Mouse (Mus musculus): Measurements from ENCODE around the gene Tmem202. TPM values are rescaled to one million over a fixed set of nuclear protein-coding genes. Genes with fewer than 3 reads are reported as not detected.

The Tmem202 gene
- total RNA-seq (2015) (0.75 and 1.4 TPM in 2 replicates), total RNA-seq (2017) (0.41 and 0.59 TPM in 2 replicates)

- ATAC-seq (ENCODE audit: poor library complexity, severe bottlenecking) = peak; percentile 58
Measured at GRCm38 (mm10) chr9:59539441-59540137, at the start of gene Tmem202, which contains the start of gene Hexa. Tmem202 (minus strand) TSS chr9:59539847. Hexa (plus strand) TSS chr9:59539540.

- no peak for ATAC-seq (ENCODE audit: poor library complexity, severe bottlenecking)
Measured at GRCm38 (mm10) chr9:59588710-59589671, 49.3 kb upstream of the Tmem202 start.

- no peak for ATAC-seq (ENCODE audit: poor library complexity, severe bottlenecking)
Measured at GRCm38 (mm10) chr9:59588252-59588651, 48.6 kb upstream of the Tmem202 start.

GRCm38 (mm10) chr9:59584871-59585308 lies 45.2 kb upstream of the Tmem202 start:
- ATAC-seq (ENCODE audit: poor library complexity, severe bottlenecking) = peak; percentile 93

GRCm38 (mm10) chr9:59578505-59578867 lies 38.8 kb upstream of the Tmem202 start:
- no peak for ATAC-seq (ENCODE audit: poor library complexity, severe bottlenecking)

- ATAC-seq (ENCODE audit: poor library complexity, severe bottlenecking) = peak; percentile 91
Measured at GRCm38 (mm10) chr9:59577844-59578504, 38.3 kb upstream of the Tmem202 start, which contains the start of gene Celf6. Celf6 (plus strand) TSS chr9:59577917.

- ATAC-seq (ENCODE audit: poor library complexity, severe bottlenecking) = no peak
Measured at GRCm38 (mm10) chr9:59577401-59577800, 37.8 kb upstream of the Tmem202 start.

- ATAC-seq (ENCODE audit: poor library complexity, severe bottlenecking) = no peak
Measured at GRCm38 (mm10) chr9:59571852-59572251, 32.2 kb upstream of the Tmem202 start.

- ATAC-seq (ENCODE audit: poor library complexity, severe bottlenecking) = peak; percentile 93
Measured at GRCm38 (mm10) chr9:59567111-59567510, 27.5 kb upstream of the Tmem202 start.

- peak; percentile 91 for ATAC-seq (ENCODE audit: poor library complexity, severe bottlenecking)
Measured at GRCm38 (mm10) chr9:59565600-59565999, 26.0 kb upstream of the Tmem202 start.

- ATAC-seq (ENCODE audit: poor library complexity, severe bottlenecking) = no peak
Measured at GRCm38 (mm10) chr9:59553719-59554118, 14.1 kb upstream of the Tmem202 start.

- no peak for ATAC-seq (ENCODE audit: poor library complexity, severe bottlenecking)
Measured at GRCm38 (mm10) chr9:59552610-59553009, 13.0 kb upstream of the Tmem202 start.

GRCm38 (mm10) chr9:59551620-59552031 lies 12.0 kb upstream of the Tmem202 start:
- ATAC-seq (ENCODE audit: poor library complexity, severe bottlenecking) = peak; percentile 51

- ATAC-seq (ENCODE audit: poor library complexity, severe bottlenecking) = peak; percentile 87
Measured at GRCm38 (mm10) chr9:59551017-59551416, 11.4 kb upstream of the Tmem202 start.

GRCm38 (mm10) chr9:59550077-59550476 lies 10.4 kb upstream of the Tmem202 start:
- no peak for ATAC-seq (ENCODE audit: poor library complexity, severe bottlenecking)

GRCm38 (mm10) chr9:59548961-59549487 lies 9.4 kb upstream of the Tmem202 start:
- no peak for ATAC-seq (ENCODE audit: poor library complexity, severe bottlenecking)

- peak; percentile 25 for ATAC-seq (ENCODE audit: poor library complexity, severe bottlenecking)
Measured at GRCm38 (mm10) chr9:59547869-59548268, 8.2 kb upstream of the Tmem202 start.

GRCm38 (mm10) chr9:59544739-59545138 lies 5.1 kb upstream of the Tmem202 start:
- peak; percentile 80 for ATAC-seq (ENCODE audit: poor library complexity, severe bottlenecking)

- ATAC-seq (ENCODE audit: poor library complexity, severe bottlenecking) = no peak
Measured at GRCm38 (mm10) chr9:59542766-59543324, 3.2 kb upstream of the Tmem202 start.

GRCm38 (mm10) chr9:59541617-59542016 lies 2.0 kb upstream of the Tmem202 start:
- ATAC-seq (ENCODE audit: poor library complexity, severe bottlenecking) = peak; percentile 17; the same call in 1 of the 2 replicates
